Mouse (Mus musculus) CH12.LX (cell line): ENCODE measurements around the gene Trim46.

ENCODE experiments used
- CHD1 ChIP-seq: IDR thresholded peaks from 2 replicates; pipeline ENCODE4 v1.6.1; 2012; ENCODE audit warnings: low read depth, low read length, improper control_type of control experiment, inconsistent platforms
- CTCF ChIP-seq, 2 experiments: IDR thresholded peaks in 1 of 2; conservative IDR thresholded peaks in 1 of 2; 2 replicates each; pipeline ENCODE4 v1.5.1; 2011 to 2012; ENCODE audit warnings: low read depth in 2 of 2, low read length in 2 of 2, improper control_type of control experiment in 1 of 2, inconsistent platforms in 1 of 2, mild to moderate bottlenecking in 1 of 2, moderate library complexity in 1 of 2
- KAT2A ChIP-seq: IDR thresholded peaks from 2 replicates; pipeline ENCODE4 v1.6.1; 2012; ENCODE audit warnings: low read length, improper control_type of control experiment, inconsistent platforms; ENCODE audit not compliant: insufficient replicate concordance
- MAFK ChIP-seq: IDR thresholded peaks from 2 replicates; pipeline ENCODE4 v1.6.1; 2011; ENCODE audit warnings: low read length, improper control_type of control experiment; ENCODE audit not compliant: insufficient replicate concordance
- MAX ChIP-seq: IDR thresholded peaks from 2 replicates; pipeline ENCODE4 v1.6.1; 2011; ENCODE audit warnings: low read length, improper control_type of control experiment
- MEF2A ChIP-seq: IDR thresholded peaks from 2 replicates; pipeline ENCODE4 v1.6.1; 2014; ENCODE audit warnings: low read depth, mild to moderate bottlenecking, inconsistent platforms, low read length, improper control_type of control experiment, borderline replicate concordance
- MXI1 ChIP-seq: IDR thresholded peaks from 2 replicates; pipeline ENCODE4 v1.6.1; 2011; ENCODE audit warnings: mild to moderate bottlenecking, low read depth, low read length, improper control_type of control experiment
- MYC ChIP-seq: IDR thresholded peaks from 2 replicates; pipeline ENCODE4 v1.6.1; 2011; ENCODE audit warnings: low read depth, mild to moderate bottlenecking, improper control_type of control experiment, low read length
- NELFE ChIP-seq: IDR thresholded peaks from 2 replicates; pipeline ENCODE4 v1.6.1; 2011; ENCODE audit warnings: low read depth, low read length, improper control_type of control experiment
- POLR2A ChIP-seq: IDR thresholded peaks from 2 replicates; pipeline ENCODE4 v1.6.1; 2011; ENCODE audit warnings: low read depth, mild to moderate bottlenecking, improper control_type of control experiment, low read length
- POLR2AphosphoS2 ChIP-seq: IDR thresholded peaks from 2 replicates; pipeline ENCODE4 v1.6.1; 2011; ENCODE audit warnings: low read depth, low read length, improper control_type of control experiment
- SIN3A ChIP-seq: IDR thresholded peaks from 2 replicates; pipeline ENCODE4 v1.6.1; 2012; ENCODE audit warnings: low read length, improper control_type of control experiment, inconsistent platforms
- USF1 ChIP-seq: IDR thresholded peaks from 2 replicates; pipeline ENCODE4 v1.6.1; 2014; ENCODE audit warnings: low read depth, mild to moderate bottlenecking, inconsistent platforms, low read length, improper control_type of control experiment
- ZNF384 ChIP-seq: IDR thresholded peaks from 2 replicates; pipeline ENCODE4 v1.6.1; 2012; ENCODE audit warnings: low read depth, low read length, improper control_type of control experiment, inconsistent platforms

DNA sequence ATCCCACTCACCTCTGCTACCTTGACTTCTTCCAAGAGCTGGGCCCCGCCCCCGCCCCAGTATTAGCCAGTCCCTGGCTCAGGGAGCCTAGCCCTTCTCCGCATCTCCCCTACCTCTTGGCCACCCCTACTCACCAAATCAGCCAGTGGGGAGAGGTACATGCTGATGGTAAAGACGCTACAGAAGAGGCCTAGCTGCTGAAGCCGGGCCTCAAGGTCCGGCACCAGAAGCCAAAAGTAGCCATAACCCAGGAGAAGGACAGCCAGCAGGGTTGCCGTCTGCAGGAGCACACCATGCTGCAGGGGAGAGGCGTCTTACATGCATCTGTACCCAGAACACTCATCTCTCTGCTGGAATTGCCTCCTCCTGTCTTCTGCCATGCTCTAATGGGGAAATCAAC, 22.8 kb upstream of the Trim46 start:
- TF ChIP-seq SIN3A (no peak), MYC (no peak), CTCF (conservative IDR thresholded peaks at IDR 0.05 in 1 of 2, IDR thresholded peaks at IDR 0.05 in 1 of 2; ENCODE audit: low read depth in 2 of 2, low read length in 2 of 2) (no peak), MAX (no peak), NELFE (no peak), MEF2A (no peak), POLR2A (0 out of 2 replicates have a peak, but pooled peaks have one; percentile 8), MAFK (no peak), POLR2AphosphoS2 (no peak), ZNF384 (no peak), KAT2A (no peak), CHD1 (no peak), MXI1 (no peak), USF1 (no peak)
